Mouse (Mus musculus) C2C12 (cell line): Measurements from ENCODE around the gene Prickle3. TPM values are rescaled to one million over a fixed set of nuclear protein-coding genes. Genes with fewer than 3 reads are reported as not detected.

Experiments
- H3K27me3 ChIP-seq: one replicate; pipeline ENCODE4 v1.6.1; 2011; ENCODE audit not compliant: control insufficient read depth, insufficient read depth, insufficient read length
- H3K36me3 ChIP-seq: one replicate; pipeline ENCODE4 v1.6.1; 2011; ENCODE audit not compliant: control insufficient read depth, insufficient read depth
- H3K4me3 ChIP-seq: one replicate; pipeline ENCODE4 v1.5.1; 2011; ENCODE audit warnings: mild to moderate bottlenecking, control low read depth; ENCODE audit not compliant: poor library complexity, insufficient read depth, severe bottlenecking
- H3K79me2 ChIP-seq: one replicate; pipeline ENCODE4 v1.6.1; 2011; ENCODE audit not compliant: control insufficient read depth, insufficient read depth
- H3K79me3 ChIP-seq: one replicate; pipeline ENCODE4 v1.6.1; 2011; ENCODE audit warnings: low read depth, control low read depth
- H3ac ChIP-seq: one replicate; pipeline ENCODE3; 2011; ENCODE audit warnings: low read depth; ENCODE audit not compliant: control insufficient read depth, insufficient read length
- CEBPB ChIP-seq: IDR thresholded peaks from one replicate; pipeline ENCODE4 v1.6.1; 2011; ENCODE audit warnings: low read depth, mild to moderate bottlenecking, control low read depth, moderate library complexity
- CTCF ChIP-seq: IDR thresholded peaks from one replicate; pipeline ENCODE4 v1.5.1; 2011; ENCODE audit not compliant: control insufficient read depth, insufficient read depth, insufficient read length
- FOSL1 ChIP-seq: IDR thresholded peaks from one replicate; pipeline ENCODE4 v1.8.0; 2011; ENCODE audit warnings: mild to moderate bottlenecking, low read length; ENCODE audit not compliant: poor library complexity, insufficient read depth, severe bottlenecking
- MAX ChIP-seq: IDR thresholded peaks from one replicate; pipeline ENCODE4 v1.6.1; 2011; ENCODE audit warnings: mild to moderate bottlenecking, control low read depth
- MYOD1 ChIP-seq: IDR thresholded peaks from one replicate; pipeline ENCODE4 v1.6.1; 2011; ENCODE audit warnings: low read depth; ENCODE audit not compliant: control insufficient read depth, insufficient read length
- MYOG ChIP-seq: IDR thresholded peaks from one replicate; pipeline ENCODE4 v1.6.1; 2011; ENCODE audit not compliant: control insufficient read depth, insufficient read length; ENCODE audit errors: extremely low read depth
- USF1 ChIP-seq: IDR thresholded peaks from one replicate; pipeline ENCODE4 v1.6.1; 2011; ENCODE audit warnings: low read depth, mild to moderate bottlenecking, control low read depth, moderate library complexity
- polyA plus RNA-seq: library from polyadenylated mRNA; unstranded; fragments of >200 nt; fragmentation: generic; extraction: Trizol; gene quantifications from one replicate; pipeline ENCODE4 v1.2.1, GENCODE M21; 2012; ENCODE audit warnings: missing spikeins

The Prickle3 gene
- polyA plus RNA-seq, 1 experiment, result 3.0 TPM

DNA sequence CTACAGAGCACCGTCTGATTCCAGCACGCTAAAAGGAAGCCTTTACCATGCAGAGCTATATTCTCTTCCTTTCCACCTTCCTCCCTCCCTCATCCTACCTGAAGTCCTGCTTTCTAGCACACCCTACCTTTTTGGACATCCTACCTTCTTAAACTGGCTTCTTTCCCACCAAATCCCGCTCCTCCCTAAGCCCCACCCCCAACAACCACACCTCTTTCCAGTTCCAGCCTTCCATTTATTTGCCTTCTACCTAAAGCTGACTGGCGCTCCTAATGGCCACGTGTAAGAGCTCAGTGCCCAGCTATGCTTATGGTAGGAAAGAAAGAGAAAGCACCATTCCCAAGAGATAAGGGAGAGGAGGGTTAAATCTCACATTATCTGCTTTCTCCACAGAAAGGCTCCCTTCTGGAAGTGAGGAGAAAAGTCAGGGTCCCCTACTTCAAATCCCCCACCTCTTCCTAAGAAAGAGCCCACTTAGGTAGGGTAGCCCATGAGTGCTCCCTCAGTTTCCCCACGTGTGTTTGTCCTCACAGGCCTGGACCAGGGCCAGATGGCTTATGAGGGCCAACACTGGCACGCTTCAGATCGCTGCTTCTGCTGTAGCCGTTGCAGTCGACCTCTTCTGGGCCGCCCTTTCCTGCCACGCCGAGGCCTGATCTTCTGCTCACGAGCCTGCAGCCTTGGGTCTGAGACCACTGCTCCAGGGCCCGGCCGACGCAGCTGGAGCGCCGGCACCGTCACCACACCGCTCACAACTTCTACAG is 8.9 kb downstream of the Prickle3 start:
- Histone ChIP-seq H3ac (no peak overlapping the region), H3K79me3 (peaks cover 16% of the 10 kb centered on the region), H3K36me3 (peaks cover 24% of the 10 kb centered on the region), H3K79me2 (peaks cover 21% of the 10 kb centered on the region), H3K4me3 (no peak overlapping the region), H3K27me3 (no peaks in the 10 kb centered on the region)
- TF ChIP-seq MYOG, result no peak
- TF ChIP-seq USF1, result no peak
- no peak for TF ChIP-seq CEBPB
- TF ChIP-seq MYOD1, result no peak
- no peak for TF ChIP-seq FOSL1
- no peak for TF ChIP-seq CTCF
- no peak for TF ChIP-seq MAX

GRCm38 (mm10) chrX:7670390-7670881 is 13.4 kb downstream of the Prickle3 start:
- Histone ChIP-seq H3K4me3 (peak overlapping the region; percentile 71), H3ac (peak overlapping the region; percentile 99), H3K79me3 (peaks cover 19% of the 10 kb centered on the region), H3K27me3 (no peaks in the 10 kb centered on the region), H3K79me2 (peaks cover 33% of the 10 kb centered on the region), H3K36me3 (peaks cover 24% of the 10 kb centered on the region)
- TF ChIP-seq MAX (no peak), USF1 (no peak), FOSL1 (no peak), CEBPB (no peak), CTCF (no peak), MYOG (no peak), MYOD1 (no peak)

DNA sequence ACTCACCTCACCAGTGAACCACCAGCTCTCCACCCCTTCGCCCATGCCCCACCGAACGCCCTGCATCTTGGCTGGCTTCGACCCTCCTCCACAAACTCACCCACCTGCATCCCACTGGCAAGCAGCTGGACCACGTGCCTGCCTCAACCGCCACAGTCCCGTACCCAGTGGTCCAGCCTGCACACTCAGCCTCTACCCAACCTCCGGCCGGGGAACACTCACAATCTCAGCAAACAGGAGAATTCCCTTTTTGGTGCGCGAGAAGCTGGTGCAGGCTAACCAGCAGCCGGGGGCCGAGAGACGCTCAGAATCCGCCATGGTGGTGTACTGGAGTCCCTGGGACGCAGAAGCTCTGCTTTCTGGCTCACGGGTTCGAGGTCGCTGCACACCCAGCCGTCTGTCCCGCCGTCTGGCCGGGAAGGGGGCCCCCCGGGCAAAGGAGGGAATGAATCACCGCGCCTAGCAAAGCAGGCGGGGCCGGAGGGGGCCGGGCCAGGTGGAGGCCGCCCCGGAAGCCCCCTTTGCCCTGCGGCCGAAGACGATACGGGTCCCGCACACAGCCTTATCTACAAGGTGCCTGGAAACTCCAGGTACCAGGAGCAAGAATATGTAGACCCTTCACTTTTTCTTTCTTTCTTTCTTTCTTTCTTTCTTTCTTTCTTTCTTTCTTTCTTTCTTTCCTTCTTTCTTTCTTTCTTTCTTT is 14.0 kb downstream of the Prickle3 start, which contains the start of gene Plp2:
Plp2 (minus strand) TSS at position 470 of the 703 bp plus-strand sequence.
- Histone ChIP-seq H3K36me3 (peaks cover 22% of the 10 kb centered on the region), H3K27me3 (no peaks in the 10 kb centered on the region), H3K79me2 (peaks cover 33% of the 10 kb centered on the region), H3ac (peak within 1 kb of the TSS; percentile 99), H3K79me3 (peaks cover 19% of the 10 kb centered on the region), H3K4me3 (peak within 1 kb of the TSS; percentile 71)
- no peak for TF ChIP-seq FOSL1
- no peak for TF ChIP-seq MYOG
- TF ChIP-seq USF1, result no peak
- TF ChIP-seq MYOD1, result no peak
- TF ChIP-seq CEBPB, result no peak
- TF ChIP-seq CTCF, result no peak
- no peak for TF ChIP-seq MAX

DNA sequence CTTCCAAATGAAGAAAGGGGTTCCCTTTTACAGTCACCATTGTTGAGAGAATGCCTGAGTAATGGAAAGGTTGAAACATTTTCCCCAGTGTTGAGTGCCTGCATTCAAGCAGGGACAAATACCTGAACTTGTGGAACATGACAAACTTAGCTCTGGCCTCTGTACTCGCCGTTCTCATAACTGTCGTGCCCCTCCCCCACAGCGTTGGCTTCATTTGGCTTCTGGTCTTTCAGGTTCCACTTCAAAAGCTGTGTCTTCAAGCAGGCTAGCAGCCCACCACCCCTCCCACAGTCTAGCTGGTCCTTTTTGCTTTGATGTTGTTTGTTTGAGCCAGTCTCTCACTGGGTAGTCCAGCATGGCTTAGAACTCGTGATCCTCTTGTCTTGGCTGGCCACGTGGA is 15.7 kb downstream of the Prickle3 start:
- H3ac ChIP-seq, result peak overlapping the region; percentile 43
- H3K27me3 ChIP-seq, result no peaks in the 10 kb centered on the region
- H3K36me3 ChIP-seq, result peaks cover 16% of the 10 kb centered on the region
- TF ChIP-seq MYOD1 (no peak), FOSL1 (no peak), USF1 (no peak), MAX (no peak)
- H3K4me3 ChIP-seq, result no peak overlapping the region
- peaks cover 19% of the 10 kb centered on the region for H3K79me3 ChIP-seq
- H3K79me2 ChIP-seq, result peaks cover 33% of the 10 kb centered on the region

GRCm38 (mm10) chrX:7673578-7674281 is 16.7 kb downstream of the Prickle3 start:
- H3K27me3 ChIP-seq, result no peaks in the 10 kb centered on the region
- TF ChIP-seq USF1 (peak; percentile 57), MYOD1 (no peak)
- peaks cover 19% of the 10 kb centered on the region for H3K79me3 ChIP-seq
- H3K4me3 ChIP-seq, result no peak overlapping the region
- H3ac ChIP-seq, result peak overlapping the region; percentile 18
- peaks cover 10% of the 10 kb centered on the region for H3K36me3 ChIP-seq
- peaks cover 30% of the 10 kb centered on the region for H3K79me2 ChIP-seq
